Mouse (Mus musculus): Measurements from ENCODE around the gene Ppp2r2d. TPM values are rescaled to one million over a fixed set of nuclear protein-coding genes. Genes with fewer than 3 reads are reported as not detected.

Gene Ppp2r2d
- polyA plus RNA-seq, 1 experiment from 2014 or later = 38.9 TPM

- Histone ChIP-seq H3K27ac (no peak overlapping the region), H3K4me1 (peaks cover 30% of the 10 kb centered on the region), H3K9ac (no peak overlapping the region), H3K4me3 (no peak overlapping the region), H3K27me3 (no peaks in the 10 kb centered on the region), H3K36me3 (0 out of 2 replicates have a peak, but pooled peaks cover 1% of the 10 kb centered on the region), H3K9me3 (no peaks in the 10 kb centered on the region), H3K4me2 (no peak overlapping the region)
- WGBS = 82% methylated on average over 4 of the region's 4 CpGs
- ATAC-seq (ENCODE audit: borderline replicate concordance, extremely low read depth, low FRiP score, low TSS enrichment) = no peak
Measured at GRCm38 (mm10) chr7:138843421-138843820, 2.5 kb upstream of the Ppp2r2d start.

- 22% methylated on average over 8 of the region's 8 CpGs for WGBS
- H3K27me3 ChIP-seq = no peaks in the 10 kb centered on the region
- H3K36me3 ChIP-seq = 0 out of 2 replicates have a peak, but pooled peaks cover 4% of the 10 kb centered on the region
- H3K4me2 ChIP-seq = peak overlapping the region; percentile 86
- H3K4me3 ChIP-seq = peak overlapping the region; percentile 98
- H3K27ac ChIP-seq = 0 out of 2 replicates have a peak overlapping the region, but pooled peaks have one; percentile 5
- ATAC-seq (ENCODE audit: borderline replicate concordance, extremely low read depth, low FRiP score, low TSS enrichment) = no peak
- H3K4me1 ChIP-seq = peaks cover 32% of the 10 kb centered on the region
- H3K9me3 ChIP-seq = no peaks in the 10 kb centered on the region
- peak overlapping the region; percentile 8; the same call in 1 of the 2 replicates for H3K9ac ChIP-seq
Measured at GRCm38 (mm10) chr7:138845111-138845510, 768 bp upstream of the Ppp2r2d start.

- H3K9ac ChIP-seq = peak overlapping the region; percentile 96
- H3K9me3 ChIP-seq = no peaks in the 10 kb centered on the region
- under 1% methylated on average over 61 of the region's 61 CpGs for whole genome bisulfite sequencing
- peak overlapping the region; percentile 97 for H3K27ac ChIP-seq
- no peaks in the 10 kb centered on the region for H3K27me3 ChIP-seq
- H3K4me1 ChIP-seq = peaks cover 32% of the 10 kb centered on the region
- H3K4me3 ChIP-seq = peak overlapping the region; percentile 98
- ATAC-seq (ENCODE audit: borderline replicate concordance, extremely low read depth, low FRiP score, low TSS enrichment) = peak; percentile 86
- peaks cover 12% of the 10 kb centered on the region; the same call in 1 of the 2 replicates for H3K36me3 ChIP-seq
- H3K4me2 ChIP-seq = peak overlapping the region; percentile 86
Measured at GRCm38 (mm10) chr7:138846502-138846991, 668 bp downstream of the Ppp2r2d start.

GRCm38 (mm10) chr7:138847316-138848027 is 1.6 kb downstream of the Ppp2r2d start:
- Histone ChIP-seq H3K9ac (peak overlapping the region; percentile 96), H3K4me2 (peak overlapping the region; percentile 86), H3K4me1 (peaks cover 32% of the 10 kb centered on the region), H3K27me3 (no peaks in the 10 kb centered on the region), H3K27ac (no peak overlapping the region), H3K9me3 (no peaks in the 10 kb centered on the region), H3K36me3 (peaks cover 21% of the 10 kb centered on the region; the same call in 1 of the 2 replicates), H3K4me3 (peak overlapping the region; percentile 98)
- 28% methylated on average over 13 of the region's 13 CpGs for WGBS
- ATAC-seq (ENCODE audit: borderline replicate concordance, extremely low read depth, low FRiP score, low TSS enrichment) = no peak

GRCm38 (mm10) chr7:138848028-138848920 is 2.4 kb downstream of the Ppp2r2d start:
- 77% methylated on average over 7 of the region's 7 CpGs for WGBS

GRCm38 (mm10) chr7:138850083-138850482 is 4.2 kb downstream of the Ppp2r2d start:
- Histone ChIP-seq H3K4me3 (no peak overlapping the region), H3K27ac (no peak overlapping the region), H3K4me2 (no peak overlapping the region), H3K4me1 (peaks cover 19% of the 10 kb centered on the region), H3K9me3 (no peaks in the 10 kb centered on the region), H3K27me3 (no peaks in the 10 kb centered on the region), H3K9ac (no peak overlapping the region), H3K36me3 (peaks cover 37% of the 10 kb centered on the region)
- no peak for ATAC-seq (ENCODE audit: borderline replicate concordance, extremely low read depth, low FRiP score, low TSS enrichment)

More at GRCm38 (mm10) chr7:138848028-138848920, 2.4 kb downstream of the Ppp2r2d start:
- no peaks in the 10 kb centered on the region for H3K9me3 ChIP-seq
- peaks cover 32% of the 10 kb centered on the region for H3K4me1 ChIP-seq
- ATAC-seq (ENCODE audit: borderline replicate concordance, extremely low read depth, low FRiP score, low TSS enrichment) = no peak
- peak overlapping the region; percentile 96; the same call in 1 of the 2 replicates for H3K9ac ChIP-seq
- no peaks in the 10 kb centered on the region for H3K27me3 ChIP-seq
- peaks cover 28% of the 10 kb centered on the region; the same call in 1 of the 2 replicates for H3K36me3 ChIP-seq
- peak overlapping the region; percentile 86 for H3K4me2 ChIP-seq
- no peak overlapping the region for H3K27ac ChIP-seq
- H3K4me3 ChIP-seq = peak overlapping the region; percentile 98

- Histone ChIP-seq H3K27ac (no peak overlapping the region), H3K9ac (no peak overlapping the region), H3K4me1 (peaks cover 1% of the 10 kb centered on the region; the same call in 1 of the 2 replicates), H3K27me3 (no peaks in the 10 kb centered on the region), H3K4me2 (no peak overlapping the region), H3K9me3 (no peaks in the 10 kb centered on the region), H3K36me3 (peaks cover 40% of the 10 kb centered on the region), H3K4me3 (no peak overlapping the region)
- WGBS = 89% methylated on average over 4 of the region's 4 CpGs
- no peak for ATAC-seq (ENCODE audit: borderline replicate concordance, extremely low read depth, low FRiP score, low TSS enrichment)
Measured at GRCm38 (mm10) chr7:138853417-138854031, 7.6 kb downstream of the Ppp2r2d start.

GRCm38 (mm10) chr7:138854201-138854600 is 8.3 kb downstream of the Ppp2r2d start:
- Histone ChIP-seq H3K9ac (no peak overlapping the region), H3K4me1 (no peaks in the 10 kb centered on the region), H3K36me3 (peaks cover 38% of the 10 kb centered on the region), H3K9me3 (no peaks in the 10 kb centered on the region), H3K27ac (no peak overlapping the region), H3K4me3 (no peak overlapping the region), H3K4me2 (no peak overlapping the region), H3K27me3 (no peaks in the 10 kb centered on the region)
- no peak for ATAC-seq (ENCODE audit: borderline replicate concordance, extremely low read depth, low FRiP score, low TSS enrichment)
- WGBS = 92% methylated on average over 2 of the region's 2 CpGs

GRCm38 (mm10) chr7:138856670-138857069 is 10.8 kb downstream of the Ppp2r2d start:
- WGBS = 54% methylated on average over 2 of the region's 2 CpGs
- Histone ChIP-seq H3K27me3 (no peaks in the 10 kb centered on the region), H3K9me3 (no peaks in the 10 kb centered on the region), H3K9ac (no peak overlapping the region), H3K36me3 (peaks cover 29% of the 10 kb centered on the region), H3K27ac (no peak overlapping the region), H3K4me2 (no peak overlapping the region), H3K4me3 (no peak overlapping the region), H3K4me1 (no peaks in the 10 kb centered on the region)
- ATAC-seq (ENCODE audit: borderline replicate concordance, extremely low read depth, low FRiP score, low TSS enrichment) = no peak

GRCm38 (mm10) chr7:138863950-138864572 is 18.2 kb downstream of the Ppp2r2d start:
- Histone ChIP-seq H3K9me3 (no peaks in the 10 kb centered on the region), H3K9ac (no peak overlapping the region), H3K27me3 (no peaks in the 10 kb centered on the region), H3K4me3 (no peak overlapping the region), H3K36me3 (peaks cover 14% of the 10 kb centered on the region; the same call in 1 of the 2 replicates), H3K27ac (no peak overlapping the region), H3K4me1 (no peaks in the 10 kb centered on the region), H3K4me2 (no peak overlapping the region)
- 91% methylated on average over 3 of the region's 3 CpGs for WGBS
- no peak for ATAC-seq (ENCODE audit: borderline replicate concordance, extremely low read depth, low FRiP score, low TSS enrichment)

GRCm38 (mm10) chr7:138864776-138865175 is 18.9 kb downstream of the Ppp2r2d start:
- no peaks in the 10 kb centered on the region for H3K27me3 ChIP-seq
- H3K9ac ChIP-seq = no peak overlapping the region
- H3K9me3 ChIP-seq = no peaks in the 10 kb centered on the region
- no peak overlapping the region for H3K27ac ChIP-seq
- H3K4me2 ChIP-seq = no peak overlapping the region
- H3K4me3 ChIP-seq = no peak overlapping the region
- peaks cover 16% of the 10 kb centered on the region; the same call in 1 of the 2 replicates for H3K36me3 ChIP-seq
- H3K4me1 ChIP-seq = no peaks in the 10 kb centered on the region
- 95% methylated on average over 1 of the region's 1 CpGs for WGBS
- ATAC-seq (ENCODE audit: borderline replicate concordance, extremely low read depth, low FRiP score, low TSS enrichment) = no peak

All from lung, embryonic 15.5 days (tissue).